Mouse (Mus musculus) bone marrow macrophage, adult 2 months (primary cell): ENCODE data around the gene Camk2d.

Experiments used
- CTCF ChIP-seq: IDR thresholded peaks from 2 replicates; pipeline ENCODE4 v1.5.1; 2012; ENCODE audit warnings: low read depth, mild to moderate bottlenecking, low read length, moderate library complexity
- POLR2A ChIP-seq: IDR thresholded peaks from 2 replicates; pipeline ENCODE4 v1.6.1; 2012; ENCODE audit warnings: mild to moderate bottlenecking, low read depth, low read length, borderline replicate concordance

DNA sequence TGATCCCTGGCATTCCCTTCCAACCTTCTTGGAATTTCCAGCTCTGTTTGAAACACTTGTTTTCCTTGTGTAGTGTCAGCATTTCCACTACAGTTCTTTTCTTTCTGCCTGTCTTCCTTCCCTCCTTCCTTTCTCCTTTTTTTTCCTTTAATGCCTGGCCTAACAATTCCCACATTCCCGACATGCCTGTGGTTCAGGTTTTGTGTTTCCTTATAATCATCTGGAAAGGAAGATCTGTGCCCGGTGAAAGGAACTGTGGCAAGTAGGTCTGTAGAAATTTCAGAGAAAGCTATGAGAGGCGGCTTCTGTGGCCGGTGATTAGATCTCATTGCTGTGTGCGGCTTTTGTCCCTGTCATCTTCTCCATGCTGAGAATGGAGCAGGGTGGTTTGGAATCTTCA lies 139.1 kb downstream of the Camk2d start:
- TF ChIP-seq POLR2A (no peak), CTCF (no peak)
